Mouse (Mus musculus) hindbrain, embryonic 11.5 days (tissue): ENCODE measurements around the gene Pmvk. TPM values are rescaled to one million over a fixed set of nuclear protein-coding genes. Genes with fewer than 3 reads are reported as not detected.
A peak's percentile ranks its signal among the peaks of the same experiment; 100 is the strongest.

Experiments used
- ATAC-seq: fragments of 200-750 bp; cut with Nextera tagmentation; 2 replicates; pipeline ENCODE4 v1.8.0; 2017; ENCODE audit warnings: mild to moderate bottlenecking, moderate TSS enrichment, moderate library complexity; ENCODE audit not compliant: low FRiP score
- DNase-seq: peaks from one replicate; pipeline ENCODE4 v3.0.0-alpha.2; 2015; ENCODE audit warnings: low spot score
- H3K27ac ChIP-seq: fragments of 300-500 bp; sonication (generic); 2 replicates; pipeline ENCODE4 v1.5.1; 2014; ENCODE audit warnings: mild to moderate bottlenecking, low read depth, low read length
- H3K27me3 ChIP-seq: fragments of 300-500 bp; sonication (generic); 2 replicates; pipeline ENCODE4 v1.6.1; 2014; ENCODE audit warnings: mild to moderate bottlenecking, low read length, moderate library complexity, mixed read lengths; ENCODE audit not compliant: control insufficient read depth, insufficient read depth
- H3K36me3 ChIP-seq: fragments of 300-500 bp; sonication (generic); 2 replicates; pipeline ENCODE4 v1.6.1; 2014; ENCODE audit warnings: mild to moderate bottlenecking, low read length, moderate library complexity, mixed read lengths; ENCODE audit not compliant: control insufficient read depth, insufficient read depth
- H3K4me1 ChIP-seq: fragments of 300-500 bp; sonication (generic); replicated peaks from 2 replicates; pipeline ENCODE4 v1.6.1; 2014; ENCODE audit warnings: low read length, mixed read lengths; ENCODE audit not compliant: control insufficient read depth, insufficient read depth
- H3K4me2 ChIP-seq: fragments of 300-500 bp; sonication (generic); replicated peaks from 2 replicates; pipeline ENCODE4 v1.6.1; 2014; ENCODE audit warnings: mild to moderate bottlenecking, low read depth, low read length
- H3K4me3 ChIP-seq: fragments of 300-500 bp; sonication (generic); 2 replicates; pipeline ENCODE4 v1.5.1; 2014; ENCODE audit warnings: low read depth, low read length
- H3K9ac ChIP-seq: fragments of 300-500 bp; sonication (generic); 2 replicates; pipeline ENCODE4 v1.6.1; 2014; ENCODE audit warnings: low read depth, low read length
- H3K9me3 ChIP-seq: fragments of 300-500 bp; sonication (generic); 2 replicates; pipeline ENCODE4 v1.6.1; 2016; ENCODE audit warnings: low read length; ENCODE audit not compliant: control insufficient read depth
- WGBS: fragments of 180-500 bp; shearing (Covaris S2); extraction: QIAGEN DNeasy Blood & Tissue Kit; methylation state at CpG from one replicate; pipeline ENCODE4 v1.1.7; 2014; 5-methylcytosine and 5-hydroxymethylcytosine counted together
- polyA plus RNA-seq: library from polyadenylated mRNA; unstranded; fragments of >200 nt; fragmentation: Nextera tagmentation; extraction: Ambion mirVana; gene quantifications from 2 replicates; pipeline ENCODE4 v1.2.1, GENCODE M21; 2014

The Pmvk gene
- polyA plus RNA-seq, 1 experiment from 2014 or later: 79.6 TPM

- H3K4me3 ChIP-seq: no peak overlapping the region
- H3K4me2 ChIP-seq: no peak overlapping the region
- WGBS: 71% methylated on average over 7 of the region's 7 CpGs
- H3K9me3 ChIP-seq: no peaks in the 10 kb centered on the region
- DNase-seq (no peak), ATAC-seq (no peak)
- peaks cover 9% of the 10 kb centered on the region for H3K4me1 ChIP-seq
- H3K27me3 ChIP-seq: no peaks in the 10 kb centered on the region
- H3K27ac ChIP-seq: no peak overlapping the region
- H3K36me3 ChIP-seq: peaks cover 7% of the 10 kb centered on the region; the same call in 1 of the 2 replicates
- no peak overlapping the region for H3K9ac ChIP-seq
Measured at GRCm38 (mm10) chr3:89435041-89435440, 19.3 kb upstream of the Pmvk start.

- Histone ChIP-seq H3K9me3 (no peaks in the 10 kb centered on the region), H3K4me1 (peaks cover 7% of the 10 kb centered on the region), H3K9ac (peak within 1 kb of the TSS; percentile 13; the same call in 1 of the 2 replicates), H3K27me3 (no peaks in the 10 kb centered on the region), H3K36me3 (peaks cover 7% of the 10 kb centered on the region; the same call in 1 of the 2 replicates), H3K4me3 (peak within 1 kb of the TSS; percentile 30), H3K4me2 (peak within 1 kb of the TSS; percentile 32), H3K27ac (no peak within 1 kb of the TSS)
- DNase-seq: peak; percentile 78
- ATAC-seq: peak; percentile 82
- 5% methylated on average over 16 of the region's 16 CpGs for WGBS
Measured at GRCm38 (mm10) chr3:89436176-89437113, 17.9 kb upstream of the Pmvk start, which contains the start of gene Pbxip1. Gene Pbxip1 (plus strand): TSS chr3:89436706.

GRCm38 (mm10) chr3:89437269-89437668 is 17.1 kb upstream of the Pmvk start:
- peak overlapping the region; percentile 30 for H3K4me3 ChIP-seq
- H3K9me3 ChIP-seq: no peaks in the 10 kb centered on the region
- DNase-seq (peak; percentile 42), ATAC-seq (no peak)
- no peak overlapping the region; the same call in 1 of the 2 replicates for H3K9ac ChIP-seq
- peaks cover 7% of the 10 kb centered on the region; the same call in 1 of the 2 replicates for H3K36me3 ChIP-seq
- peaks cover 6% of the 10 kb centered on the region for H3K4me1 ChIP-seq
- H3K4me2 ChIP-seq: peak overlapping the region; percentile 32
- WGBS: 28% methylated on average over 5 of the region's 5 CpGs
- H3K27me3 ChIP-seq: no peaks in the 10 kb centered on the region
- no peak overlapping the region for H3K27ac ChIP-seq

GRCm38 (mm10) chr3:89440691-89441090 is 13.7 kb upstream of the Pmvk start:
- 87% methylated on average over 2 of the region's 2 CpGs for WGBS

GRCm38 (mm10) chr3:89448720-89449537 is 5.4 kb upstream of the Pmvk start:
- H3K4me1 ChIP-seq: no peaks in the 10 kb centered on the region
- no peak overlapping the region for H3K9ac ChIP-seq
- no peak overlapping the region for H3K4me3 ChIP-seq
- H3K9me3 ChIP-seq: no peaks in the 10 kb centered on the region
- ATAC-seq (no peak), DNase-seq (no peak)
- H3K27me3 ChIP-seq: no peaks in the 10 kb centered on the region
- H3K27ac ChIP-seq: no peak overlapping the region
- 69% methylated on average over 13 of the region's 13 CpGs for WGBS
- no peak overlapping the region for H3K4me2 ChIP-seq
- no peaks in the 10 kb centered on the region for H3K36me3 ChIP-seq

More at GRCm38 (mm10) chr3:89440691-89441090, 13.7 kb upstream of the Pmvk start:
- H3K4me3 ChIP-seq: no peak overlapping the region
- H3K4me1 ChIP-seq: peaks cover 6% of the 10 kb centered on the region
- H3K27ac ChIP-seq: no peak overlapping the region
- ATAC-seq (no peak), DNase-seq (no peak)
- H3K4me2 ChIP-seq: no peak overlapping the region
- no peaks in the 10 kb centered on the region for H3K9me3 ChIP-seq
- H3K36me3 ChIP-seq: no peaks in the 10 kb centered on the region
- H3K9ac ChIP-seq: no peak overlapping the region
- no peaks in the 10 kb centered on the region for H3K27me3 ChIP-seq

GRCm38 (mm10) chr3:89449541-89449940 is 4.8 kb upstream of the Pmvk start:
- Histone ChIP-seq H3K27me3 (no peaks in the 10 kb centered on the region), H3K4me1 (no peaks in the 10 kb centered on the region), H3K36me3 (no peaks in the 10 kb centered on the region), H3K4me3 (no peak overlapping the region), H3K27ac (no peak overlapping the region), H3K4me2 (no peak overlapping the region), H3K9me3 (no peaks in the 10 kb centered on the region), H3K9ac (no peak overlapping the region)
- DNase-seq (peak; percentile 83), ATAC-seq (peak; percentile 60; the same call in 1 of the 2 replicates)
- 38% methylated on average over 7 of the region's 7 CpGs for WGBS

- WGBS: 88% methylated on average over 1 of the region's 1 CpGs
- H3K27ac ChIP-seq: no peak overlapping the region
- DNase-seq: no peak
Measured at GRCm38 (mm10) chr3:89451916-89452315, 2.4 kb upstream of the Pmvk start.

GRCm38 (mm10) chr3:89455786-89456285 is 1.5 kb downstream of the Pmvk start:
- Histone ChIP-seq H3K4me2 (no peak overlapping the region), H3K4me1 (0 out of 2 replicates have a peak, but pooled peaks cover 3% of the 10 kb centered on the region), H3K27ac (no peak overlapping the region), H3K36me3 (no peaks in the 10 kb centered on the region), H3K9me3 (no peaks in the 10 kb centered on the region), H3K4me3 (no peak overlapping the region), H3K27me3 (no peaks in the 10 kb centered on the region), H3K9ac (no peak overlapping the region)
- 67% methylated on average over 1 of the region's 1 CpGs for WGBS
- DNase-seq (no peak), ATAC-seq (no peak)

More at GRCm38 (mm10) chr3:89451916-89452315, 2.4 kb upstream of the Pmvk start:
- no peak for ATAC-seq
- Histone ChIP-seq H3K4me3 (no peak overlapping the region), H3K9ac (no peak overlapping the region), H3K36me3 (no peaks in the 10 kb centered on the region), H3K4me1 (0 out of 2 replicates have a peak, but pooled peaks cover 2% of the 10 kb centered on the region), H3K9me3 (no peaks in the 10 kb centered on the region), H3K27me3 (no peaks in the 10 kb centered on the region), H3K4me2 (no peak overlapping the region)
